In the genomic region with DNA sequence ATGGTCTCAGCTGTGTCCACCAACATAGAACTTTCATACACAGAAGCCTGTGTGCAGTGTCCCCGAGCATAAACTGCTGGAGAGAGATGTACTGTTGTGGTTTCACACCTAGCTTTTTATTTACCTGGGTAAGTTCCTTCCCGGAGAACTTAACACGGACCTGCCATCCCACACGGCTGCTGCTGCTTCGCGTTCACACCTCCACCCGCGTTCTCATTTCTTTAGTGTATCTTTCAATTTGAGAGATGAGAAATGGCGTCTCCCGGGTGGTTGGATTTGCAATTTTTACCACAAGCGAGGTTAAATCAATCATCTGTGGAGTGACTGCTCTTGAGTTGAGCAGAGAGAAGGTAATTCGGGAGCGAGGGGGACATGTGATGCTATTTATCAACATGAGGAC, we compare ENCODE assay signal across 13 mouse cellular contexts.
"Had no signal": no experiment of that assay in that cellular context is flagged by ENCODE, and none has a peak within 500 bp of the region (broad histone marks: within the 10 kb centered on the region; RNA-seq: fewer than 3 reads in every experiment).

No protein-coding gene starts in this region.

- H3K4me2 ChIP-seq: liver, embryonic 13.5 days; midbrain, embryonic 11.5 days had no signal

- H3K27ac ChIP-seq: liver, embryonic 13.5 days; stomach, postnatal 0 days had no signal

- H3K4me3 ChIP-seq: liver, embryonic 13.5 days had no signal

- DNase-seq: kidney, adult 18-20 months; kidney, adult 9 months; kidney, postnatal 14 days; kidney, postnatal 4 days; liver, embryonic 13.5 days; lung, adult 2 months; lung, postnatal 14 days; lung, postnatal 4 days; midbrain, embryonic 14.5 days; thymus, postnatal 25 days had no signal

- ATAC-seq: intestine, embryonic 16.5 days had no signal

- H3K4me1 ChIP-seq: liver, embryonic 13.5 days had no signal

- H3K36me3 ChIP-seq: liver, embryonic 13.5 days had no signal

- H3K27me3 ChIP-seq: liver, embryonic 13.5 days had no signal

- H3K9ac ChIP-seq: liver, embryonic 13.5 days had no signal
